In genomic region chr10:77634016-77634415, GRCm38 (mm10) we compare ENCODE assay signal across 19 mouse cellular contexts. TPM values are rescaled to one million over a fixed set of nuclear protein-coding genes. Genes with fewer than 3 reads are reported as not detected.
DNase-seq lines count a peak whose midpoint lies in the region; ATAC-seq and TF ChIP-seq lines count a peak whose summit lies in the region.
"Had no signal": no experiment of that assay in that cellular context is flagged by ENCODE, and none has a peak within 500 bp of the region (broad histone marks: within the 10 kb centered on the region; RNA-seq: fewer than 3 reads in every experiment).

No protein-coding gene starts in this region.

- H3K9me3 ChIP-seq in heart, embryonic 14.5 days (ENCODE audit: control insufficient read depth, low read length): no peaks in the 10 kb centered on the region
- H3K9me3 ChIP-seq: hindbrain, embryonic 13.5 days; kidney, embryonic 15.5 days; limb, embryonic 13.5 days had no signal

- no peak overlapping the region for H3K4me2 ChIP-seq in heart, embryonic 14.5 days (ENCODE audit: low read length)
- H3K4me2 ChIP-seq: hindbrain, embryonic 13.5 days; kidney, embryonic 15.5 days; limb, embryonic 13.5 days; lung, embryonic 14.5 days had no signal

- ATAC-seq in heart, embryonic 14.5 days (ENCODE audit: insufficient number of reproducible peaks, insufficient read depth, low FRiP score, low read depth): no peak
- ATAC-seq in frontal cortex, adult (ENCODE audit: low TSS enrichment): no peak
- ATAC-seq: activated CD4-positive, CD25-positive, alpha-beta regulatory T cell, adult 4 months had no signal

- no peaks in the 10 kb centered on the region for H3K27me3 ChIP-seq in heart, embryonic 14.5 days (ENCODE audit: control insufficient read depth, insufficient read depth, low read length)
- H3K27me3 ChIP-seq: hindbrain, embryonic 13.5 days; kidney, embryonic 15.5 days; limb, embryonic 13.5 days had no signal

- no peak for TF ChIP-seq CTCF in layer of hippocampus, adult 2 months (conservative IDR thresholded peaks at IDR 0.05)
- TF ChIP-seq CTCF in bone marrow, adult 2 months (IDR thresholded peaks at IDR 0.05; ENCODE audit: control insufficient read depth, insufficient read depth, low read length): no peak

- peaks cover 26 to 41% of the 10 kb centered on the region in 2 experiments for H3K4me1 ChIP-seq in heart, embryonic 14.5 days (ENCODE audit: control insufficient read depth in 2 of 2, insufficient read depth in 2 of 2, low read length in 2 of 2)
- peaks cover 9% of the 10 kb centered on the region for H3K4me1 ChIP-seq in bone marrow, adult 2 months (ENCODE audit: control insufficient read depth, insufficient read depth, low read length)

- H3K27ac ChIP-seq in heart, embryonic 14.5 days (replicated peaks in 1 of 2; ENCODE audit: control insufficient read depth in 1 of 2, insufficient read depth in 1 of 2, low read depth in 2 of 2, low read length in 2 of 2): peak overlapping the region; percentile 24 to 70; a peak in 3 of 4 replicates
- H3K27ac ChIP-seq in layer of hippocampus, adult 2 months: peak overlapping the region; percentile 58
- H3K27ac ChIP-seq in bone marrow, adult 2 months (ENCODE audit: control insufficient read depth, insufficient read depth, low read depth, low read length, poor library complexity): peak overlapping the region; percentile 57; the same call in 1 of the 2 replicates
- H3K27ac ChIP-seq: macrophage had no signal

- H3K9ac ChIP-seq in heart, embryonic 14.5 days (ENCODE audit: low read length): peak overlapping the region; percentile 34; the same call in 1 of the 2 replicates
- H3K9ac ChIP-seq: hindbrain, embryonic 13.5 days; kidney, embryonic 15.5 days; limb, embryonic 13.5 days; lung, embryonic 14.5 days had no signal

- no peak overlapping the region for H3K4me3 ChIP-seq in heart, embryonic 14.5 days (ENCODE audit: control insufficient read depth in 1 of 2, insufficient read depth in 1 of 2, low read depth in 1 of 2, low read length in 2 of 2)
- H3K4me3 ChIP-seq in layer of hippocampus, adult 2 months: no peak overlapping the region
- H3K4me3 ChIP-seq in bone marrow, adult 2 months (replicated peaks; ENCODE audit: control insufficient read depth, low read depth, low read length): no peak overlapping the region
- H3K4me3 ChIP-seq: hindbrain, embryonic 13.5 days; kidney, embryonic 15.5 days; limb, embryonic 13.5 days had no signal

- WGBS in heart, embryonic 14.5 days: 68% methylated on average over 6 of the region's 6 CpGs
- WGBS in bone marrow, adult 2 months: 70% methylated on average over 6 of the region's 6 CpGs

- no peak for DNase-seq in heart, adult 11 months
- DNase-seq in layer of hippocampus, adult 2 months (ENCODE audit: low spot score in 2 of 2): no peak
- no peak for DNase-seq in layer of hippocampus, postnatal 14 days (ENCODE audit: low spot score in 2 of 2)
- peak; percentile 53 to 64 for DNase-seq in B cell, adult 2 months
- DNase-seq in ovary, postnatal 36 days (ENCODE audit: low spot score): no peak
- DNase-seq: adrenal gland, postnatal 36 days; gastrocnemius, postnatal 25 days; right cerebral cortex, postnatal 25 days; thymus, postnatal 25 days had no signal

- peaks cover 53% of the 10 kb centered on the region for H3K36me3 ChIP-seq in heart, embryonic 14.5 days (ENCODE audit: control insufficient read depth, insufficient read depth, low read length)

- TF ChIP-seq POLR2A in bone marrow, adult 2 months (IDR thresholded peaks at IDR 0.05; ENCODE audit: borderline replicate concordance, control insufficient read depth, low read depth, low read length): no peak

RNA-seq across cellular contexts. Expression of gene Ube2g2, which starts 11.9 kb away (rescaled TPM):
- polyA plus RNA-seq in heart, embryonic 14.5 days (2014; fragmentation: Nextera tagmentation; extraction: Ambion mirVana): 50.4 and 53.0 TPM in 2 replicates
- 10 to 100 TPM; 81.6 to 95.4 TPM for total RNA-seq in layer of hippocampus, adult 2 months (2021)
- total RNA-seq in layer of hippocampus, postnatal 14 days (2021): 10 to 100 TPM; 63.9 to 69.0 TPM
- 21.5 and 35.5 TPM in 2 replicates for polyA plus RNA-seq in bone marrow, adult 2 months (2011; ENCODE audit: insufficient read depth, insufficient read length, low replicate concordance, missing spikeins)

RNA-seq across cellular contexts. Expression of gene Gm49325, which starts 28.0 kb away (rescaled TPM):
- polyA plus RNA-seq in heart, embryonic 14.5 days (2014; fragmentation: Nextera tagmentation; extraction: Ambion mirVana): 2.9 TPM in 1 of 2 replicates, not detected in the other
- 10 to 100 TPM; 18.3 to 27.0 TPM for total RNA-seq in layer of hippocampus, adult 2 months (2021)
- total RNA-seq in layer of hippocampus, postnatal 14 days (2021): 10 to 100 TPM; 12.6 to 19.9 TPM
- polyA plus RNA-seq in bone marrow, adult 2 months (2011; ENCODE audit: insufficient read depth, insufficient read length, low replicate concordance, missing spikeins): not detected in 2 replicates
- polyA plus RNA-seq: stomach, embryonic 14.5 days had no signal

RNA-seq across cellular contexts. Expression of gene Sumo3, which starts 28.1 kb away (rescaled TPM):
- 144 and 156 TPM in 2 replicates for polyA plus RNA-seq in heart, embryonic 14.5 days (2014; fragmentation: Nextera tagmentation; extraction: Ambion mirVana)
- total RNA-seq in layer of hippocampus, adult 2 months (2021): 100 to 1,000 TPM; 131 to 138 TPM
- 100 to 1,000 TPM; 116 to 134 TPM for total RNA-seq in layer of hippocampus, postnatal 14 days (2021)
- polyA plus RNA-seq in bone marrow, adult 2 months (2011; ENCODE audit: insufficient read depth, insufficient read length, low replicate concordance, missing spikeins): 69.9 and 76.0 TPM in 2 replicates

RNA-seq across cellular contexts. Expression of gene Tspear, which starts 52.4 kb away (rescaled TPM):
- polyA plus RNA-seq in heart, embryonic 14.5 days (2014; fragmentation: Nextera tagmentation; extraction: Ambion mirVana): 0.09 TPM in 1 of 2 replicates, not detected in the other
- not detected for total RNA-seq in layer of hippocampus, adult 2 months (2021)
- under 1 TPM in 1 of 2 experiments, not detected in 1; 0.14 TPM for total RNA-seq in layer of hippocampus, postnatal 14 days (2021)
- not detected in 2 replicates for polyA plus RNA-seq in bone marrow, adult 2 months (2011; ENCODE audit: insufficient read depth, insufficient read length, low replicate concordance, missing spikeins)
- total RNA-seq: gastrocnemius, postnatal 25 days had no signal
- polyA plus RNA-seq: macrophage had no signal

RNA-seq across cellular contexts. Expression of gene Pttg1ip, which starts 52.5 kb away (rescaled TPM):
- polyA plus RNA-seq in heart, embryonic 14.5 days (2014; fragmentation: Nextera tagmentation; extraction: Ambion mirVana): 128 and 133 TPM in 2 replicates
- total RNA-seq in layer of hippocampus, adult 2 months (2021): 10 to 100 TPM; 76.9 to 77.5 TPM
- total RNA-seq in layer of hippocampus, postnatal 14 days (2021): 10 to 100 TPM; 77.4 to 79.9 TPM
- 38.1 and 67.0 TPM in 2 replicates for polyA plus RNA-seq in bone marrow, adult 2 months (2011; ENCODE audit: insufficient read depth, insufficient read length, low replicate concordance, missing spikeins)

Comparison
In these comparisons a context has a peak if more than half of its experiments do, and no peak if none do; other contexts are left out.
1. DNase-seq: peak in B cell, adult 2 months (2 of 2); none in heart, adult 11 months (single experiment), layer of hippocampus, adult 2 months (0 of 2), layer of hippocampus, postnatal 14 days (0 of 2) and ovary, postnatal 36 days (single experiment).
2. Peak in every context shown above with its lines, with median percentiles within 50 percentile points of each other: H3K27ac ChIP-seq.